Mouse (Mus musculus) kidney, embryonic 14.5 days (tissue): ENCODE data around the gene Siah1a. TPM values are rescaled to one million over a fixed set of nuclear protein-coding genes. Genes with fewer than 3 reads are reported as not detected.

Experiments used
- ATAC-seq: fragments of 200-750 bp; cut with Nextera tagmentation; 2 replicates; pipeline ENCODE4 v1.8.0; 2017; ENCODE audit warnings: moderate number of reproducible peaks, mild to moderate bottlenecking, moderate TSS enrichment, moderate library complexity; ENCODE audit not compliant: low FRiP score, low TSS enrichment
- H3K27ac ChIP-seq: fragments of 300-500 bp; sonication (generic); 2 replicates; pipeline ENCODE4 v1.5.1; 2014; ENCODE audit warnings: low read depth, mild to moderate bottlenecking, low read length, moderate library complexity, mixed read lengths
- H3K27me3 ChIP-seq: fragments of 300-500 bp; sonication (generic); 2 replicates; pipeline ENCODE4 v1.6.1; 2014; ENCODE audit warnings: mild to moderate bottlenecking, low read length; ENCODE audit not compliant: control insufficient read depth, insufficient read depth
- H3K36me3 ChIP-seq: fragments of 300-500 bp; sonication (generic); 2 replicates; pipeline ENCODE4 v1.6.1; 2014; ENCODE audit warnings: low read length, mixed read lengths; ENCODE audit not compliant: control insufficient read depth, insufficient read depth
- H3K4me1 ChIP-seq: fragments of 300-500 bp; sonication (generic); 2 replicates; pipeline ENCODE4 v1.6.1; 2014; ENCODE audit warnings: low read length, mixed read lengths; ENCODE audit not compliant: control insufficient read depth, insufficient read depth
- H3K4me2 ChIP-seq: fragments of 300-500 bp; sonication (generic); replicated peaks from 2 replicates; pipeline ENCODE4 v1.6.1; 2014; ENCODE audit warnings: low read depth, mild to moderate bottlenecking, low read length
- H3K4me3 ChIP-seq: fragments of 300-500 bp; sonication (generic); 2 replicates; pipeline ENCODE4 v1.5.1; 2014; ENCODE audit warnings: mild to moderate bottlenecking, low read length
- H3K9ac ChIP-seq: fragments of 300-500 bp; sonication (generic); 2 replicates; pipeline ENCODE4 v1.6.1; 2014; ENCODE audit warnings: low read depth, mild to moderate bottlenecking, low read length, moderate library complexity
- H3K9me3 ChIP-seq: fragments of 300-500 bp; sonication (generic); 2 replicates; pipeline ENCODE4 v1.6.1; 2016; ENCODE audit warnings: low read length; ENCODE audit not compliant: control insufficient read depth
- whole genome bisulfite sequencing: fragments of 180-500 bp; shearing (Covaris S2); extraction: QIAGEN DNeasy Blood & Tissue Kit; methylation state at CpG from one replicate; pipeline ENCODE4 v1.1.7; 2014; 5-methylcytosine and 5-hydroxymethylcytosine counted together
- polyA plus RNA-seq: library from polyadenylated mRNA; unstranded; fragments of >200 nt; fragmentation: Nextera tagmentation; extraction: Ambion mirVana; gene quantifications from 2 replicates; pipeline ENCODE4 v1.2.1, GENCODE M21; 2014

The Siah1a gene
- polyA plus RNA-seq = 50.3 and 54.0 TPM in 2 replicates

DNA sequence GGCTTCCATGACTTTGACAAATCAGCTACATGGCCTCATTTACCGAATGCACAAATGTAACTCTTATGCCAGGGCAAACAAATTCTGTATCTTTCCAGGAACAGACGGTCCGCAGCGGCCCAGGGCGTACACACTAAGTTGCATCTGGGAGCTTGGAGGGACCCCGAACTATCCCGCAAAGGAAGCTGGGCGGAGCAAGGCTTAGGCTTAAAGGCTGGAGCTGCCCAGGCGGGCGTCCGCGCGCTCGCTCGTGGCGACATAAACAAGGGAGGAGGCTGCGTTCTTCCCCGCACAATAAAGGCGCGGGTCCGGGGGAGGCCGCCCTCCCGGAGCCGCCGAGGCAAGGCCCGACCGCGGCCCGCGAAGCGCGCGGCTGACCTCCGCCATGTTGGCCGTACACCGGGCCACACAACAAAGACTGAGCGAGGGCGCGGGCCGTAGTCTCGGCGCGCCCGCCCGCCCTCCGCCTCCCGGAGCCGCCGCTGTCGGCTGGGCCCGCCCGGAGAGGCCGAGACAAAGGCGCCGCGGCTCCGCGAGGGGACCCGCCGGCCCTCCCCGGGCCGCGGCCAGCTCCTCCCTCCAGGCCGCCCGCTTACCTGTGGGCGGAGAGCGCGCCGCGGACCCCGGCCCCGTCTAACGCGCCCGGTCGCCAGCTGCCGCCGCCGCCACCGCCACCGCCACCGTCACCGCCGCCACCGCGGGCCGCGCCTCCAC is at the start of gene Siah1a, which contains the start of gene Gm10638:
Gene Siah1a, minus strand, starts transcription at position 714 of the 714 bp plus-strand sequence.
Gene Gm10638, plus strand, starts transcription at position 479 of the 714 bp plus-strand sequence.
- Histone ChIP-seq H3K9ac (peak within 1 kb of the TSS; percentile 99), H3K9me3 (no peaks in the 10 kb centered on the region), H3K27me3 (no peaks in the 10 kb centered on the region), H3K36me3 (no peaks in the 10 kb centered on the region), H3K4me3 (peak within 1 kb of the TSS; percentile 81), H3K4me1 (peaks cover 23% of the 10 kb centered on the region; the same call in 1 of the 2 replicates), H3K27ac (peak within 1 kb of the TSS; percentile 97), H3K4me2 (peak within 1 kb of the TSS; percentile 64)
- 0% methylated on average over 67 of the region's 88 CpGs for WGBS
- ATAC-seq = peak; percentile 85

- no peak overlapping the region for H3K4me3 ChIP-seq
- H3K36me3 ChIP-seq = no peaks in the 10 kb centered on the region
- no peaks in the 10 kb centered on the region for H3K27me3 ChIP-seq
- no peak for ATAC-seq
- no peak overlapping the region for H3K27ac ChIP-seq
- H3K9ac ChIP-seq = no peak overlapping the region
- no peaks in the 10 kb centered on the region for H3K4me1 ChIP-seq
- no peaks in the 10 kb centered on the region for H3K9me3 ChIP-seq
- H3K4me2 ChIP-seq = no peak overlapping the region
- WGBS = 39% methylated on average over 6 of the region's 6 CpGs
These were observed 49.0 kb upstream of the Siah1a start for GRCm38 (mm10) chr8:86794716-86795115.

DNA sequence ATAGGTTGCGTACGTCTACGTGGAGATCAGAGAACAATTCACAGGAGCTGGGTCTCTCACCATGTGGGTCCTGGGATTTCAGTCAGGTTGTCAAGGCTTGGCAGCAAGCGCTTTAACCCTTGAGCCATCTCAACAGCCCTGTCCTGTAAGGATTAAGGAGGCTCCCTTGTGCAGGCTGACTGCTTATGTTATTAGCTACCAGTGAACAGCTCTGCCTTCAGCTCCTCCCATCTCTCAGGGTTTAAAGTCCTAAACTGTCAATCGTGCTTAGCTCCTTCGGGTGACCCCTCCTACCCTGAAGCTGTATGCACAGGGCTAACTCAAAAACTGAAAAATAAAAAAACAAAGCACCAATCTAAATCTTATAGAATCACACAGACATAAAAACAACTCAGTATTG is 45.8 kb upstream of the Siah1a start:
- H3K4me1 ChIP-seq = peaks cover 12% of the 10 kb centered on the region
- H3K27ac ChIP-seq = no peak overlapping the region
- no peaks in the 10 kb centered on the region for H3K36me3 ChIP-seq
- 78% methylated on average over 6 of the region's 6 CpGs for WGBS
- H3K4me3 ChIP-seq = no peak overlapping the region
- ATAC-seq = no peak
- no peaks in the 10 kb centered on the region for H3K27me3 ChIP-seq
- H3K4me2 ChIP-seq = no peak overlapping the region
- H3K9me3 ChIP-seq = no peaks in the 10 kb centered on the region
- no peak overlapping the region for H3K9ac ChIP-seq

DNA sequence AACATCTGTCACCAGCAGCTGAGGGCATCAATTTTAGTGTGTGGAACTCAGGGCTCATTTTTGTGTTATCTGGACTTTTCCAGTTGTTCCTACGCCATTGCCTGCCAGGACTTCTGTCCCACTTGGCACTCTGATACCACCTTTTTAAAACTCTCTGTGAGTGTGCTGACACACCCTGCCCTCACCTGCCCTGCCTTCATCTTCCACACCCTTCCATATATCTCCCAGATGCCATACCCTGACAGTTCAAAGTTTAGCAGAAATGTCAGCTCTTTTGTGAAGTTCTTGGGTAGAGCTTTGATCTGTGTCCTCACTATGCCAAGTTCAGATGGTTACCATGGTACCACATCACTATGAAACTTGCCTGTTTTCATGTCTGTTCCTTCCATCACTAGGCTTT is 43.8 kb upstream of the Siah1a start:
- Histone ChIP-seq H3K9ac (no peak overlapping the region), H3K27ac (no peak overlapping the region), H3K4me1 (peaks cover 14% of the 10 kb centered on the region), H3K27me3 (no peaks in the 10 kb centered on the region), H3K9me3 (no peaks in the 10 kb centered on the region), H3K4me2 (no peak overlapping the region), H3K4me3 (no peak overlapping the region), H3K36me3 (no peaks in the 10 kb centered on the region)
- no peak for ATAC-seq
- 83% methylated on average over 1 of the region's 1 CpGs for WGBS

DNA sequence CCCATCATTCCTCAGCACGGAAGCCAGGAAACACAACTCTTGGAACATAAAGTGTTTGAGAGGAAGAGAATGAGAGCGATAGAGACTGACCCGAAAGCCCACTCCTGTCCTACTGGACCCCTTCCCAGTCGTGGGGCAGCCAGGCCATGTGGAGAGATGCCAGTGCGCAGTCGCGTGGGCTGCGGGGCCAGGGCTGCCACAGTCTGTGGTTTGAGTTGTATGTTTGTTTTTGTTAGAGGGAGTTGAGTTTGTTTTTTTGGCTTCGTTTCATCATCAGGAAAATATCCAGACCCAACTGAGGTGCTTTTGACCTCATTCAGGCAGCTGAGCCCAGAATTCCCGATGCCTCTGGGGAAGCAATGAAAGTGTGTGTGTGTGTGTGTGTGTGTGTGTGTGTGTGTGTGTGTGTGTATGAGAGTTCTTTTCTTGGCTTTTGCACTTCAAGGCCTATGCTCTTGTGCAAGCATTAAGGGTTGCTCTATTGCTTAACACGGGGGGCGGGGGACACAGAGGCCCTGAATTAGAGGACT is 42.2 kb upstream of the Siah1a start:
- peak; percentile 56 for ATAC-seq
- 36% methylated on average over 12 of the region's 12 CpGs for WGBS
- peak overlapping the region; percentile 19; the same call in 1 of the 2 replicates for H3K4me2 ChIP-seq
- H3K9me3 ChIP-seq = no peaks in the 10 kb centered on the region
- peaks cover 14% of the 10 kb centered on the region for H3K4me1 ChIP-seq
- no peak overlapping the region for H3K4me3 ChIP-seq
- H3K9ac ChIP-seq = no peak overlapping the region
- H3K27me3 ChIP-seq = no peaks in the 10 kb centered on the region
- H3K27ac ChIP-seq = peak overlapping the region; percentile 67; the same call in 1 of the 2 replicates
- no peaks in the 10 kb centered on the region for H3K36me3 ChIP-seq

- Histone ChIP-seq H3K9ac (no peak overlapping the region), H3K4me2 (no peak overlapping the region), H3K4me1 (peaks cover 14% of the 10 kb centered on the region), H3K36me3 (no peaks in the 10 kb centered on the region), H3K4me3 (no peak overlapping the region), H3K27ac (no peak overlapping the region), H3K9me3 (no peaks in the 10 kb centered on the region), H3K27me3 (no peaks in the 10 kb centered on the region)
- WGBS = 50% methylated on average over 5 of the region's 5 CpGs
- no peak for ATAC-seq
These were observed 40.8 kb upstream of the Siah1a start for GRCm38 (mm10) chr8:86786498-86786897.

- H3K27me3 ChIP-seq = no peaks in the 10 kb centered on the region
- H3K9ac ChIP-seq = no peak overlapping the region
- no peak for ATAC-seq
- H3K4me2 ChIP-seq = no peak overlapping the region
- H3K4me1 ChIP-seq = no peaks in the 10 kb centered on the region
- WGBS = 87% methylated on average over 8 of the region's 8 CpGs
- H3K4me3 ChIP-seq = no peak overlapping the region
- H3K36me3 ChIP-seq = no peaks in the 10 kb centered on the region
- no peaks in the 10 kb centered on the region for H3K9me3 ChIP-seq
- H3K27ac ChIP-seq = no peak overlapping the region
These were observed 35.4 kb upstream of the Siah1a start for GRCm38 (mm10) chr8:86781094-86781493.

- Histone ChIP-seq H3K4me1 (no peaks in the 10 kb centered on the region), H3K4me3 (no peak overlapping the region), H3K36me3 (no peaks in the 10 kb centered on the region), H3K27me3 (no peaks in the 10 kb centered on the region), H3K27ac (peak overlapping the region; percentile 9; the same call in 1 of the 2 replicates), H3K9me3 (no peaks in the 10 kb centered on the region), H3K9ac (no peak overlapping the region), H3K4me2 (no peak overlapping the region)
- WGBS = 49% methylated on average over 8 of the region's 8 CpGs
- ATAC-seq = no peak
These were observed 33.5 kb upstream of the Siah1a start for GRCm38 (mm10) chr8:86779207-86779606.

GRCm38 (mm10) chr8:86769945-86770715 is 24.4 kb upstream of the Siah1a start:
- Histone ChIP-seq H3K4me3 (no peak overlapping the region), H3K4me2 (no peak overlapping the region), H3K4me1 (no peaks in the 10 kb centered on the region), H3K27me3 (no peaks in the 10 kb centered on the region), H3K9me3 (no peaks in the 10 kb centered on the region), H3K27ac (no peak overlapping the region), H3K36me3 (no peaks in the 10 kb centered on the region), H3K9ac (no peak overlapping the region)
- 84% methylated on average over 1 of the region's 1 CpGs for WGBS
- no peak for ATAC-seq
